Mouse (Mus musculus): ENCODE results near the gene 1700092M07Rik.

GRCm38 (mm10) chr19:8724392-8724791 lies 16.1 kb upstream of the 1700092M07Rik start:
- TF ChIP-seq CTCF (IDR thresholded peaks at IDR 0.05; ENCODE audit: low read depth, low read length) (no peak), GATA1 (IDR thresholded peaks at IDR 0.05; ENCODE audit: borderline replicate concordance, low read length) (no peak), POLR2AphosphoS5 (IDR thresholded peaks at IDR 0.05; ENCODE audit: insufficient replicate concordance, low read depth, low read length) (peak; percentile 66; the same call in 1 of the 2 replicates)

Data from G1E (cell line).